Mouse (Mus musculus): ENCODE results near the gene Agpat1.

The Agpat1 gene

DNA sequence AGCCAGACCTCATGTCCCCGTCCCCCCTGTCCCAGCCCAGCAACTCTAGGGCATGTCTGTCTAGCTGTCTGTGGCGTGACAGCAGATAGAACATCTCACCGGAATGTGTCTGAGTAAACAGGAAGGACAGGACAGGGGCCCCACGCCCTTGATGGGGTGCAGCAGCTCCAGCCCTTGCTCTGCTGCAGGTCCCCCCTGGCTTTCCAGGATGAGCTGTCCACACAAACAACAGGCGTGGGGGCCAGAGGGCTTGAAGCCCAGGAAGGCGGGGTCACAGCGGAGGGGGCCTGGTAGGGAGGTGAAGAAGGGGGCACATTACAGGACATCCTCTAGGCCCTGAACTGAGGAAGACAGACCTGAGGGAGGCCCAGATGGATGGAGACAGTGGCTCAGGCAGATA lies 51.1 kb downstream of the Agpat1 start:
- DNase-seq (ENCODE audit: low spot score), result no peak

DNA sequence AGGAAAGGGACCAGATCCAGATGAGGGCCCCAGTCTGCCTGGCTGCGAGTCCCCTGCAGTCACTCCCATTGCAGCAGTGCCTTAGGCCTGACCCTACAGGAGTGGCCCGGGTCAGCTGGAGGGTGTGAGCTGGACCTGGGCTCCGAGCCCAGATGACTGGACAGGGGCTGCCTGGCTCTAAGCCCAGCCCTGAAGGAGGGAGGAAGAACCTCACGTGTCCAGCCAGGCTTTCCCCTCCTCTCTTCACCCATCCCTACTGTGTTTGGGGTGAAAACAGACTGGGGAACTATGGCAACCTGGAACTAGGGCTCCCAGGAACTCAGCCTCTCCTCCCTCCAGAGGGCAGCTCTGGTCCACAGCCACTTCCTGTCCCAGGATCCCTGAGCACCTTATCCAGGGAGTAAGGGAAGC lies 51.5 kb downstream of the Agpat1 start:
- no peak for DNase-seq (ENCODE audit: low spot score)

DNA sequence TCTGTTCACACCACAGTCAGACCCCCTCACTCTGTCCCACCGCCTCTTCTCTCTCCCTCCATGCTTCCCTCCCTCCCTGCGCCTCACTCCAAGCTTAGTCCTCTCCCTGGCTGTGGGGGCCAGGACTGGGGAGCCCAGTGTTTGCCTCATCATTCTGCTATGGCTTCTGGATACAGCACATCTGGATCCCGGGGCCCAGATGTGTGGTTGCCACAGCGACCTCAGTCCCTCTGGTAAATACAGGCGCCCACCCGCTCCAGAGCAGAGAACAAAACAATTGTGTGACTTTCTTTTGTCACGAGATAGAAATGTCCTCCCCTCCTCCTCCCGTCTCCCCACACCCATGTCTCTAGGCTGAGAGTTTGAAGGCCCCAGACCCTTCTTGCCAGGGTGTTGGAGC lies 52.6 kb downstream of the Agpat1 start:
- no peak for DNase-seq (ENCODE audit: low spot score)

DNA sequence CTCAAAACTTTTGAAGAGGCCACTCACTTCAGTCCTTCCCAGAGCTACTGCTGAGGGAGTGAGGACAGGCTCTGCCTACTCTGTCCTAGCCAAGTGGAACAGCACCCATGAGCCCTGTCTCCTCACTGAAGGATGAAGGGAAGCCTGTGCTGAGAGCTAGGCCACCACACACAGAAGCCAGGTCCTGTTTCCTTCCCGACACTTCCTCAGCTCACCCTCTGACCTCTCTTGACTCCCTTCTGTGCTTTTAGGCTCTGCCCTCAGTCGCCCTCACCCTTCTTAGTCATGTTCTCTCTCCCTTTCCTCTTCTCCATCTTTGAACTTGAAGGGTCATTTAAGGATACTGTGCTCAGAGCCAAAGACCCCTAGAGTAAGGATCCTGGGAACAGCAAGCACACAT lies 53.2 kb downstream of the Agpat1 start:
- no peak for DNase-seq (ENCODE audit: low spot score)

- DNase-seq (ENCODE audit: low spot score), result no peak
Measured at GRCm38 (mm10) chr17:34658145-34658544, 54.1 kb downstream of the Agpat1 start.

DNA sequence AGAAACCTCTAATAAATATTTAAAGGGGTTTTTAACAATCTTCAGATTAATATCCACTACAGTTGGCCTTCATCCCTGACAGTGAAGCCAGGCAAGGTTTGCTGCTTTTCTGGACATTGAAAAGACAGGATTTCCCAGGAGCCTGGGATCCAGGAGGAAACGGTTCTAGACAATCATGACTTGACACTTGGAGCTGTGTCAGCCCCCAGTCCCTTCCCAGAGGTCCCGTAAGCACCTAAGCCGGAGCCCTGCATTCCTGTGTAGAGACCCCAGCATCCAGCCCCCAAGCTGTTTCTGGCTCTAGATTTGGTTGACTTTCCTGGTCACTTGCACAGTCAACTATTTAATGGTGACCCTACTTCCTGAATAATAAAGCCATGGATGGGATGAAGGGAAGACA lies 54.5 kb downstream of the Agpat1 start:
- DNase-seq (ENCODE audit: low spot score), result no peak

GRCm38 (mm10) chr17:34659181-34659896 lies 55.3 kb downstream of the Agpat1 start:
- DNase-seq (ENCODE audit: low spot score), result no peak

- no peak for DNase-seq (ENCODE audit: low spot score)
Measured at GRCm38 (mm10) chr17:34659897-34660214, 55.8 kb downstream of the Agpat1 start.

DNA sequence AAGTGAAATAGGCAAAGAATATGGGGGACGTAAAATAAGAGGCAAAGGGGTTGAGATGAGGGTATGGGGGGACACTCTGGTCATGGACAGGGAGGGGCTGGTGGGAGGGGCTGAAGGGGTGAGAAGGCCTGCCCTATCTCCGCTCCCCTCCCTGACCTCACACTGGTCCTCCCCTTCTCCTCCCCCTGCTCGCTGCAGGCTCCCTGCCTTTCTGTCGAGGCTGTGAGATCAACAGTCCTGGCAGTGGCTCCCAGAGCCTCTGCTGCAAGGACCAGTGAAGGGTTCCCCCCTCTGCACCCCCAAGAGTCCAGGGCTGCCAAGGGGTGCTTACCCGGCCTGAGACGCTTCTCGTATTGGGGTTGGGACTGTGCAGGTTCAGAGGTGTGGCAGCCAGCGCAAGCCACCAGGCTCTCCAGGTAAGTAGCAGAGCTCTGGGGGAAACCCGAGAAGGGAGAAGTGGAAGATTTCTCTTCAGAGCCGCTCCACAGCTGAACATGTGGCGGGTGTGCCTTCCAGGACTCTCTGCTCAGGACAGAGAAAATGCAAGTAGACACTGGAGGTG lies 56.3 kb downstream of the Agpat1 start:
- no peak for DNase-seq (ENCODE audit: low spot score)

DNA sequence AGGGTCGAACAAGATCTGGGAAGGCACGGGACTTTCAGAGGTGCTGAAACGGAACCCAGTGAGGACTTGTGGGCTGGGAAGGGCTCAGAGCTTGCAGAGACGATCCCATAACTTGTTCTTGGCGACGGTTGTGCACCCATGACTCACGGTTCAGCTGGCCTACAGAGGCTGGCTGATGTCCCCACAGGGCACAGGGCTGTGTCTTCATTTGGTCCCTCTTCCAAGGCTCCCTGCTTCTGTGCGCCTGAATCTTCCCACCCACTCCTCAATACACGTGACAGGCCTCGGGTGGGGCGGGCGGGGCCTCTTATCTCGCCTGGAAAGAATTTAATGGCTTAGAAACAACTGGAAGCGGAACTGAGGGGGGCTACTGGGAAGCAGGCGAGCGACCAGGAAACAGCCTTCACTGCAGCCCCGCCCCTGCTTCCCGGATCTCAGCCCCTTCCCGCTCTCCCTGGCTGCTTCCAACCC lies 57.1 kb downstream of the Agpat1 start:
- DNase-seq (ENCODE audit: low spot score), result no peak

DNA sequence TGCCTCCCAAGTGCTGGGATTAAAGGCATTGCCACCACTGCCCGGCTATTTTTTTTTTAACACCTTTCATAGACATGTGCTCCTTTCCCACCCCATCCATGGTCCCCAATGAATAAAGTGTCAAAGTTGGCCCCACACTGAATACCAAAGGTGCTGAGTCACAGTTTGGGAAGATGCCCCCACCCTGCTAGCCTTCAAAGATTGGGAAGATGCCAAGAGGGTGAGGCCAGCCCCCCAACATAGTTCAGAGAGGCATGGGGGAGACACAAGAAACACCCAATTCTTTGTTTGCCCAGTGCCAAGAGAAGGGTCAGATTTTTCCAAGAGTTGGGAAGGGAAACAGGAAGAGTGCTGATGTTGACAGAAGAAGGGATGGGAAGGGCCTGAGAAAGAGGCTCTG lies 58.4 kb downstream of the Agpat1 start:
- no peak for DNase-seq (ENCODE audit: low spot score)

GRCm38 (mm10) chr17:34662978-34663377 lies 58.9 kb downstream of the Agpat1 start:
- no peak for DNase-seq (ENCODE audit: low spot score)

All from urinary bladder, postnatal 10 days (tissue).